Mouse (Mus musculus): ENCODE results near the gene Ptrh1. TPM values are rescaled to one million over a fixed set of nuclear protein-coding genes. Genes with fewer than 3 reads are reported as not detected.

Ptrh1 gene
- total and polyA plus RNA-seq, 2 experiments from 2014 or later: 4.8 to 5.5 TPM

DNA sequence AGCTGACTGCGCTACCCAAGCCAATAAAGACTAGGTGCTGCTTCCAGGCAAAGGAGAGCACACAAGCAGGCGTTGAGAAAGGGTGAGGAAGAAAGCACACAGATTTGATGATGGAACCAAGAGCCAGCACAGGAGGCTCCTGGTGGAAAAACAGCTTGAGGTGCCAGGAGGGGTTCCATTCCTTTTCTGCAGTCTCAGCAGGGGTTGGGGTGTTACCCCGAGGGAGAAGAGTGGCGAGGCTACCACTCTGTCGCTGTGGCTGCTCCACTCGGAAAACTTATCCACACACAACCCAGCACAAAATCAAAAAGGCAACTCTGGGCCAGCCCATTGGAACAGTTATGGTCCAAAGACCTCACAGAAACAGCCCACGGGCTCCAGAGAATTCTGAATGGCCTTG is 42.0 kb downstream of the Ptrh1 start:
- no peak for TF ChIP-seq CTCF (IDR thresholded peaks at IDR 0.05; ENCODE audit: low read depth)
- WGBS: 46% methylated on average over 7 of the region's 7 CpGs
- Histone ChIP-seq H3K27ac (ENCODE audit: low read depth, low read length) (peak overlapping the region; percentile 75), H3K36me3 (ENCODE audit: insufficient read depth) (peaks cover 51% of the 10 kb centered on the region), H3K4me2 (ENCODE audit: low read depth) (no peak overlapping the region), H3K9ac (no peak overlapping the region), H3K9me3 (ENCODE audit: low read length) (no peaks in the 10 kb centered on the region), H3K27me3 (ENCODE audit: insufficient read depth, low read length) (no peaks in the 10 kb centered on the region), H3K4me3 (ENCODE audit: low read depth, low read length) (no peak overlapping the region), H3K4me1 (ENCODE audit: insufficient read depth) (no peaks in the 10 kb centered on the region)
- no peak for ATAC-seq
- peak; percentile 11 for DNase-seq

DNA sequence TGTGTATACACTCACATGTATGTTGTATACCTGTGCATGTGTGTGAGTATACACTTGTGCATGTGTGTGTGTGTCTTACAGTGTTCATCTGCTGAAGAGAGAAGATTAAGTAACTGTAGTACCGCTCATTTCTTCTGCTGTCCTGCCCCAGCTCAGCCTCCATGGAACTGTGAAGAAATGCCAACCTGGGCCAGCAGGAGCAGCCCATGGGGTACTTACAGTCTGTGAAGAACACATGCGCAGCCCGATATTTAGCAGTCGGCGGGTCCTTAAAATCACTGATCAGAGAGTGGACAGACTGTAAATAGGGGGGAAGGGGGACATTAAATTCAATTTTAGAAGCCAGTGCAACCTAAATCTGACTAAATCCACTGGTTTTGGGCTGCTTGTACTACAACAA is 42.6 kb downstream of the Ptrh1 start:
- 96% methylated on average over 5 of the region's 5 CpGs for WGBS
- TF ChIP-seq CTCF (IDR thresholded peaks at IDR 0.05; ENCODE audit: low read depth): no peak
- H3K4me2 ChIP-seq (ENCODE audit: low read depth): no peak overlapping the region
- H3K4me1 ChIP-seq (ENCODE audit: insufficient read depth): no peaks in the 10 kb centered on the region
- no peaks in the 10 kb centered on the region for H3K9me3 ChIP-seq (ENCODE audit: low read length)
- ATAC-seq: no peak
- DNase-seq: no peak
- peaks cover 49% of the 10 kb centered on the region for H3K36me3 ChIP-seq (ENCODE audit: insufficient read depth)
- no peak overlapping the region for H3K9ac ChIP-seq
- no peaks in the 10 kb centered on the region for H3K27me3 ChIP-seq (ENCODE audit: insufficient read depth, low read length)
- no peak overlapping the region for H3K4me3 ChIP-seq (ENCODE audit: low read depth, low read length)
- H3K27ac ChIP-seq (ENCODE audit: low read depth, low read length): 0 out of 2 replicates have a peak overlapping the region, but pooled peaks have one; percentile 75

DNA sequence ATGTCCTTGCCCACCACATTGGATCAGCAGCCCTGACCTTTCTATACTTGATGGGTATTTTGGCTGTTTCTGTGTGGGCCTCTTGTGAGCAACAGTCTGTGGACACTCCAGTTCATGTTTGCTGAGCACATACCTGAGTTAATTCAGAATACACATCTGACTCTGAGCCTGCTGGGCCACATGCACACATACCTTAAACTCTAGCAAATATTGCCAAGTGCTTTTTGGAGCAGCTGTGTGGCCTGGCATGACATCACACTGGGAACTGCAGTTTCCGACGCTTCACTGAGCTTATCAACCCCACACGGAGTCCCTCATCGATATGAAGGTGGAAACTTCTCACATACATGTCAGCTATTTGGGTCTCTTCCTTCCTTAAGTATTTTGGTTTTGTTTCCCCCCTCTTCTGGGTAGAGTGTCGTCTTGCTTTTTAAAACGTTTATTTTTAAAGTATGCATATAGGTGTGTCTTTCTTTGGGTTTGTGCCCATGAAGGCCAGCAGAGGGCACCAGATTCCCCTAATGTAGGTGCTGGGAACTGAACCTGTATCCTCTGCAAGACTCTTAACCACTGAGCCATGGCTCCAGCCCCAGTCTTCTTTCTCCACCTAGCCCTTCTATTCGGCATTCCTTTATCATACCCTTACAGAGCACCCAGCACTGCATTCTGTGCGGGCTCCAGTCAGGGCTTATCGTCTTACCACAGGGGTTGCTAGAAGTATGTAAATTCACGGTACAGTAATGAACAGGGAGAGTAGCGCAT is 45.6 kb downstream of the Ptrh1 start:
- H3K4me1 ChIP-seq (ENCODE audit: insufficient read depth): no peaks in the 10 kb centered on the region
- H3K9ac ChIP-seq: no peak overlapping the region
- DNase-seq (peak; percentile 45), ATAC-seq (no peak)
- H3K36me3 ChIP-seq (ENCODE audit: insufficient read depth): peaks cover 37% of the 10 kb centered on the region
- no peaks in the 10 kb centered on the region for H3K27me3 ChIP-seq (ENCODE audit: insufficient read depth, low read length)
- H3K9me3 ChIP-seq (ENCODE audit: low read length): no peaks in the 10 kb centered on the region
- no peak overlapping the region for H3K4me3 ChIP-seq (ENCODE audit: low read depth, low read length)
- TF ChIP-seq CTCF (IDR thresholded peaks at IDR 0.05; ENCODE audit: low read depth): peak; percentile 67
- 69% methylated on average over 11 of the region's 11 CpGs for WGBS
- no peak overlapping the region for H3K4me2 ChIP-seq (ENCODE audit: low read depth)
- H3K27ac ChIP-seq (ENCODE audit: low read depth, low read length): no peak overlapping the region

DNA sequence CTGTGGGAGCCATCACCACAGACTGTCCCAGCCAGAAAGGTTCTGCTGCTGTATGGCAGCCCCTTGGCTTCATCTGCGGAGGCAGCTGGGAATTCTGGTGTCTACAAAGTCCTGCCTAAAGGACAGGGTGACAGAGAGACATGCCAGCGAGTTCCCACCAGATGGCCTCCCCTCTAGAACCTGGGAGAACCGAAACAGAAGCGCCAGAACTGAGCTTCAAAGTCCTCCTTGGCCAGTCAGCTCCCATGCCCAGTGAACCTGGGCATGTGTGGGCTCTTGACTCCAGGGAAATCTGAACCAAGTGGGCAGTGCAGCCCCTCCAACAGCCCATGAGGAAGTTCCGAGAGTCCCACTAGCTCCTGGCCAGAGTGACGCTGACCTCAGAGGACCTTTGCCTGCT is 47.1 kb downstream of the Ptrh1 start:
- Histone ChIP-seq H3K9me3 (ENCODE audit: low read length) (no peaks in the 10 kb centered on the region), H3K4me3 (ENCODE audit: low read depth, low read length) (no peak overlapping the region), H3K4me1 (ENCODE audit: insufficient read depth) (no peaks in the 10 kb centered on the region), H3K4me2 (ENCODE audit: low read depth) (no peak overlapping the region), H3K27ac (ENCODE audit: low read depth, low read length) (no peak overlapping the region), H3K9ac (no peak overlapping the region), H3K36me3 (ENCODE audit: insufficient read depth) (peaks cover 31% of the 10 kb centered on the region), H3K27me3 (ENCODE audit: insufficient read depth, low read length) (no peaks in the 10 kb centered on the region)
- DNase-seq (no peak), ATAC-seq (no peak)
- no peak for TF ChIP-seq CTCF (IDR thresholded peaks at IDR 0.05; ENCODE audit: low read depth)
- WGBS: 78% methylated on average over 6 of the region's 6 CpGs

DNA sequence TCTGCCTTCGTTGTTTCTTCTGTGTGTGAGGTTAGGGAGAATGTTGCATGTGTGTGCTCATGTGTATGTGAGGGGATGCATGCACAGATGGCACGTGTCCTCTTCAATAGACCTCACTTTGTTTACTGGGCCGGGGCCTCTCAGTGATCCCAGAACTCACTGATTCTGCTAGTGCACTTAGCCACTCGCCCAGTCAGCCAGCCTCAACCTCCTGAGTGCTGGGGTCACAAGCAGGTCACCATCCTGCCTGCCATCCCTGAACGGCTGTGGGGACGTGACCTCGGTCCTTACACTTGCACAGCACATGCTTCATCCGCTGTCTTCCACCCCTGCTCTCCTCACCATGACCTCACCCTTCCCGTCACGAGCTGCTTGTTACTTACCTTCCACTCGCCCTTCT is 47.6 kb downstream of the Ptrh1 start:
- no peak for DNase-seq
- no peak for ATAC-seq
- no peak overlapping the region for H3K4me2 ChIP-seq (ENCODE audit: low read depth)
- WGBS: 70% methylated on average over 11 of the region's 11 CpGs
- H3K9ac ChIP-seq: no peak overlapping the region
- no peak overlapping the region for H3K4me3 ChIP-seq (ENCODE audit: low read depth, low read length)
- H3K27ac ChIP-seq (ENCODE audit: low read depth, low read length): no peak overlapping the region
- H3K4me1 ChIP-seq (ENCODE audit: insufficient read depth): no peaks in the 10 kb centered on the region
- H3K9me3 ChIP-seq (ENCODE audit: low read length): no peaks in the 10 kb centered on the region
- H3K27me3 ChIP-seq (ENCODE audit: insufficient read depth, low read length): no peaks in the 10 kb centered on the region
- TF ChIP-seq CTCF (IDR thresholded peaks at IDR 0.05; ENCODE audit: low read depth): no peak
- H3K36me3 ChIP-seq (ENCODE audit: insufficient read depth): peaks cover 28% of the 10 kb centered on the region

DNA sequence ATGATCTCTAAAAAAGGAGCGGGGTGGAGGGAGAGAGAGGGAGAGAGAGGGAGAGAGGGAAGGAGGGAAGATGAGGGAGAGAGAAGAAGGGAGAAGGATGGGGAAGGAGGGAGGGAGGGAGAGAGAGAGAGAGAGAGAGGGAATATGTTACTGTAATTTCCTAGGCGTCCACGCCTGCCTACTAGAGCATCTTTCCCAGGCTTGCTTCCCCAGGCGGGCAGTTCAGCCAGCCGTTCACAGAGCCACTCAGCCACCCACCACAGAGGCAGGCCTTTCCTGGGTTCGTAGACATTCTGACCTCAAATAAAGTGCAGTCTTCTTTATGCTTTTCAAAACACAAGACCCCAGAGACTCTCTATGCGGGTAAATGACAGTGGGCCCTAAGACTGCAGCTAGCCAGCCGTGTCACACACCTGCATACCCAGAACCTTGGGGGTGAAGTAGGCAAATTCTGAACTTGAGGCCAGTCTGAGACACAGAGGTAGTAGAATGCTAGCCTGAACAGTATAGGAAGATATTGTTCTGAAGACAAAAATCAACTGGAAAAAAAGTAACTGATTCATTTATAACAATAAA is 48.1 kb downstream of the Ptrh1 start:
- no peak for DNase-seq
- Histone ChIP-seq H3K36me3 (ENCODE audit: insufficient read depth) (peaks cover 24% of the 10 kb centered on the region), H3K9me3 (ENCODE audit: low read length) (no peaks in the 10 kb centered on the region), H3K27me3 (ENCODE audit: insufficient read depth, low read length) (no peaks in the 10 kb centered on the region), H3K9ac (no peak overlapping the region), H3K4me1 (ENCODE audit: insufficient read depth) (no peaks in the 10 kb centered on the region), H3K27ac (ENCODE audit: low read depth, low read length) (no peak overlapping the region), H3K4me2 (ENCODE audit: low read depth) (no peak overlapping the region), H3K4me3 (ENCODE audit: low read depth, low read length) (no peak overlapping the region)
- 69% methylated on average over 8 of the region's 8 CpGs for WGBS
- no peak for ATAC-seq
- TF ChIP-seq CTCF (IDR thresholded peaks at IDR 0.05; ENCODE audit: low read depth): no peak

DNA sequence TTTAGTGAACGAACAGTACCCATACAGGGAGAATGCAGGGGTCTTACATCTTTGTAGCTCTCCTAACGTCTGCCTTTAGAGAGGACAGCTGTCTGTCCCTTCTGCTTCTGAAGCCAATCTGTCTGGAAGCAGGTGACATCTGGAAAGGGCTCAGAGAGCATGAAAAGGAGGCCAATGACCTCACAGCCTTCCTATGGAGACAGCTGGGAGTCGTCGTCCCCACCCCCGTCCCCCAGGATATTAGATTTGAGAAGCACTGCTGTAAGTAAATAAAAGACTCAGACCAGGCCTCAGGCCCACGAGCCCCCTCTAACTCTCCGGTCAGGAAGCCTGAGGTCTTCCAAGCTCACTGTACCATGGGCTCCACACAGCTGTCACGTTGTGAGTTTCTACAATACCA is 48.6 kb downstream of the Ptrh1 start:
- ATAC-seq: no peak
- no peak overlapping the region for H3K9ac ChIP-seq

More for the DNA sequence above, 48.6 kb downstream of the Ptrh1 start:
- H3K36me3 ChIP-seq (ENCODE audit: insufficient read depth): peaks cover 24% of the 10 kb centered on the region
- no peak overlapping the region for H3K27ac ChIP-seq (ENCODE audit: low read depth, low read length)
- no peaks in the 10 kb centered on the region for H3K4me1 ChIP-seq (ENCODE audit: insufficient read depth)
- H3K9me3 ChIP-seq (ENCODE audit: low read length): no peaks in the 10 kb centered on the region
- no peak overlapping the region for H3K4me3 ChIP-seq (ENCODE audit: low read depth, low read length)
- DNase-seq: no peak
- TF ChIP-seq CTCF (IDR thresholded peaks at IDR 0.05; ENCODE audit: low read depth): no peak
- H3K4me2 ChIP-seq (ENCODE audit: low read depth): no peak overlapping the region
- 50% methylated on average over 8 of the region's 8 CpGs for WGBS
- no peaks in the 10 kb centered on the region for H3K27me3 ChIP-seq (ENCODE audit: insufficient read depth, low read length)

Measured in forebrain, postnatal 0 days (tissue).